20 mouse cellular contexts compared by ENCODE assay signal in genomic region chr5:53238761-53239160, GRCm38 (mm10). TPM values are rescaled to one million over a fixed set of nuclear protein-coding genes. Genes with fewer than 3 reads are reported as not detected.
DNase-seq lines count a peak whose midpoint lies in the region; ATAC-seq lines count a peak whose summit lies in the region.
"Had no signal": no experiment of that assay in that cellular context is flagged by ENCODE, and none has a peak within 500 bp of the region (broad histone marks: within the 10 kb centered on the region; RNA-seq: fewer than 3 reads in every experiment).

No protein-coding gene starts in this region.

- DNase-seq in frontal cortex, postnatal 10 days (ENCODE audit: low spot score in 2 of 2) = no peak
- DNase-seq in 3T3-L1 (ENCODE audit: low read depth, low spot score) (peak; percentile 57), adipocyte (ENCODE audit: low spot score) (no peak)
- DNase-seq in fibroblast of lung, adult 2 months (ENCODE audit: low read depth) = peak; percentile 4
- peak; percentile 36 for DNase-seq in gastrocnemius, postnatal 25 days
- no peak for DNase-seq in adrenal gland, adult (ENCODE audit: inconsistent age in 2 of 2, low spot score in 1 of 2)
- no peak for DNase-seq in B cell, adult 2 months
- DNase-seq: adrenal gland, adult 2 months; adrenal gland, postnatal 25 days; cerebellum, adult 2 months; cerebellum, postnatal 14 days; embryo, embryonic 11 days; heart, adult 18-20 months; heart, postnatal 10 days; heart, postnatal 4 days; kidney, adult 11 months had no signal

- ATAC-seq in frontal cortex, adult (ENCODE audit: low TSS enrichment) = peak; percentile 35
- ATAC-seq: forebrain, embryonic 15.5 days; hindbrain, postnatal 0 days had no signal

RNA-seq across cellular contexts. Expression of gene Sel1l3, which starts 25.0 kb away (rescaled TPM):
- 10 to 100 TPM; 71.7 to 90.2 TPM for total RNA-seq in gastrocnemius, postnatal 25 days (2021)
- total RNA-seq: common myeloid progenitor, adult 5-6 weeks had no signal

RNA-seq across cellular contexts. Expression of gene Smim20, which starts 28.1 kb away (rescaled TPM):
- total RNA-seq in gastrocnemius, postnatal 25 days (2021) = 10 to 100 TPM; 60.7 to 61.1 TPM

Comparison
In these comparisons a context has a peak if more than half of its experiments do, and no peak if none do; other contexts are left out.
1. DNase-seq: peak in 3T3-L1 (single experiment), fibroblast of lung, adult 2 months (single experiment) and gastrocnemius, postnatal 25 days (single experiment); none in frontal cortex, postnatal 10 days (0 of 2), adrenal gland, adult (0 of 2), adipocyte (single experiment) and B cell, adult 2 months (0 of 2).